In genomic region chr10:112105785-112106184, GRCm38 (mm10) we compare ENCODE assay signal across 10 mouse cellular contexts. TPM values are rescaled to one million over a fixed set of nuclear protein-coding genes. Genes with fewer than 3 reads are reported as not detected.
DNase-seq lines count a peak whose midpoint lies in the region; ATAC-seq and TF ChIP-seq lines count a peak whose summit lies in the region.
"Not testable (repeated sequence)": the region's sequence is repeated elsewhere in the genome, so short reads cannot be mapped to it uniquely, and the experiment has no call there.
"Had no signal": no experiment of that assay in that cellular context is flagged by ENCODE, and none has a peak within 500 bp of the region (broad histone marks: within the 10 kb centered on the region; RNA-seq: fewer than 3 reads in every experiment).

No protein-coding gene starts in this region.

- not testable (repeated sequence) for H3K36me3 ChIP-seq in kidney, postnatal 0 days (ENCODE audit: insufficient read depth, low read length); limb, embryonic 10.5 days; midbrain, postnatal 0 days (ENCODE audit: insufficient read depth, low read length)

- not testable (repeated sequence) for H3K9ac ChIP-seq in kidney, postnatal 0 days (ENCODE audit: low read depth, low read length); midbrain, postnatal 0 days (replicated peaks; ENCODE audit: low read length, poor library complexity, severe bottlenecking)

- not testable (repeated sequence) for H3K4me2 ChIP-seq in kidney, postnatal 0 days (ENCODE audit: low read length); midbrain, postnatal 0 days (ENCODE audit: low read depth, low read length, poor library complexity, severe bottlenecking)

- DNase-seq in A20 (ENCODE audit: low read depth, low spot score), result peak; percentile 60
- peak; percentile 16 for DNase-seq in adrenal gland, adult 2 months
- DNase-seq in embryo, embryonic 10 days (ENCODE audit: low spot score), result peak; percentile 75
- peak; percentile 18 for DNase-seq in gastrocnemius, postnatal 14 days
- peak; percentile 22 for DNase-seq in kidney, postnatal 0 days (ENCODE audit: low spot score)
- DNase-seq in limb, embryonic 10.5 days (ENCODE audit: low spot score), result peak; percentile 67
- DNase-seq in midbrain, postnatal 0 days (ENCODE audit: low spot score), result peak; percentile 3
- DNase-seq in spleen, postnatal 4 days (ENCODE audit: low spot score in 2 of 2), result peak; percentile 25 to 78

- intact Hi-C loops in gastrocnemius, postnatal 14 days (cut with DNase I; ENCODE audit: low total_unique reads), result loop anchor here (2.0 kb wide), 1 partner anchor 127 kb away; no protein-coding TSS in a partner anchor

- ATAC-seq in kidney, postnatal 0 days (replicated peaks; ENCODE audit: low FRiP score, low read depth); midbrain, postnatal 0 days (ENCODE audit: low FRiP score): not testable (repeated sequence)

- not testable (repeated sequence) for H3K9me3 ChIP-seq in kidney, postnatal 0 days (replicated peaks; ENCODE audit: low read length); limb, embryonic 10.5 days (replicated peaks); midbrain, postnatal 0 days (ENCODE audit: low read length)

- H3K27me3 ChIP-seq in kidney, postnatal 0 days (ENCODE audit: insufficient read depth, low read length); limb, embryonic 10.5 days (ENCODE audit: low read depth, poor library complexity, severe bottlenecking); midbrain, postnatal 0 days (ENCODE audit: insufficient read depth, low read length): not testable (repeated sequence)

- not testable (repeated sequence) for H3K4me3 ChIP-seq in kidney, postnatal 0 days (replicated peaks; ENCODE audit: low read depth, low read length); limb, embryonic 10.5 days; midbrain, postnatal 0 days (ENCODE audit: low read depth, low read length)

- 5% methylated on average over 5 of the region's 5 CpGs for WGBS in kidney, postnatal 0 days
- 7% methylated on average over 5 of the region's 5 CpGs for WGBS in limb, embryonic 10.5 days
- 9% methylated on average over 5 of the region's 5 CpGs for WGBS in midbrain, postnatal 0 days

- not testable (repeated sequence) for H3K4me1 ChIP-seq in kidney, postnatal 0 days (replicated peaks; ENCODE audit: insufficient read depth, low read length); limb, embryonic 10.5 days; midbrain, postnatal 0 days (ENCODE audit: insufficient read depth, low read length)

- not testable (repeated sequence) for H3K27ac ChIP-seq in kidney, postnatal 0 days; limb, embryonic 10.5 days; midbrain, postnatal 0 days (ENCODE audit: low read depth, low read length)

- peak; percentile 73 for TF ChIP-seq CTCF in kidney, postnatal 0 days (IDR thresholded peaks at IDR 0.05; ENCODE audit: low read depth)
- peak; percentile 64 for TF ChIP-seq CTCF in midbrain, postnatal 0 days (IDR thresholded peaks at IDR 0.05)

RNA-seq across cellular contexts. Expression of gene Glipr1l2, which starts 22.6 kb away (rescaled TPM):
- total RNA-seq in adrenal gland, adult 2 months (2021), result not detected
- polyA plus RNA-seq in adrenal gland, adult 2 months (2012; rRNA removed), result not detected in 2 replicates
- total RNA-seq in gastrocnemius, postnatal 14 days (2021), result not detected
- polyA plus RNA-seq in kidney, postnatal 0 days (2015; fragmentation: Nextera tagmentation; extraction: Ambion mirVana), result not detected in 2 replicates
- not detected in 2 replicates for polyA plus RNA-seq in limb, embryonic 10.5 days (2016; fragmentation: Nextera tagmentation; extraction: Ambion mirVana)
- total RNA-seq in midbrain, postnatal 0 days (2014; rRNA removed), result not detected in 2 replicates
- polyA plus RNA-seq in midbrain, postnatal 0 days (2015; fragmentation: Nextera tagmentation; extraction: Ambion mirVana), result not detected in 2 replicates
- polyA plus RNA-seq: gonadal fat pad, adult 2 months; limb, embryonic 15.5 days had no signal

RNA-seq across cellular contexts. Expression of gene Glipr1l1, which starts 45.8 kb away (rescaled TPM):
- not detected for total RNA-seq in adrenal gland, adult 2 months (2021)
- not detected in 2 replicates for polyA plus RNA-seq in adrenal gland, adult 2 months (2012; rRNA removed)
- not detected for total RNA-seq in gastrocnemius, postnatal 14 days (2021)
- polyA plus RNA-seq in kidney, postnatal 0 days (2015; fragmentation: Nextera tagmentation; extraction: Ambion mirVana), result not detected in 2 replicates
- polyA plus RNA-seq in limb, embryonic 10.5 days (2016; fragmentation: Nextera tagmentation; extraction: Ambion mirVana), result not detected in 2 replicates
- total RNA-seq in midbrain, postnatal 0 days (2014; rRNA removed), result 0.77 TPM in 1 of 2 replicates, not detected in the other
- polyA plus RNA-seq in midbrain, postnatal 0 days (2015; fragmentation: Nextera tagmentation; extraction: Ambion mirVana), result 0.17 TPM in 1 of 2 replicates, not detected in the other
- polyA plus RNA-seq: gonadal fat pad, adult 2 months; limb, embryonic 15.5 days had no signal

RNA-seq across cellular contexts. Expression of gene Glipr1l3, which starts 54.3 kb away (rescaled TPM):
- not detected for total RNA-seq in adrenal gland, adult 2 months (2021)
- not detected in 2 replicates for polyA plus RNA-seq in adrenal gland, adult 2 months (2012; rRNA removed)
- not detected for total RNA-seq in gastrocnemius, postnatal 14 days (2021)
- not detected in 2 replicates for polyA plus RNA-seq in kidney, postnatal 0 days (2015; fragmentation: Nextera tagmentation; extraction: Ambion mirVana)
- polyA plus RNA-seq in limb, embryonic 10.5 days (2016; fragmentation: Nextera tagmentation; extraction: Ambion mirVana), result not detected in 2 replicates
- 0.61 and 1.6 TPM in 2 replicates for total RNA-seq in midbrain, postnatal 0 days (2014; rRNA removed)
- polyA plus RNA-seq in midbrain, postnatal 0 days (2015; fragmentation: Nextera tagmentation; extraction: Ambion mirVana), result 0.58 and 0.59 TPM in 2 replicates
- polyA plus RNA-seq: gonadal fat pad, adult 2 months; limb, embryonic 15.5 days had no signal

RNA-seq across cellular contexts. Expression of gene Caps2, which starts 57.6 kb away (rescaled TPM):
- total RNA-seq in adrenal gland, adult 2 months (2021), result not detected
- not detected in 2 replicates for polyA plus RNA-seq in adrenal gland, adult 2 months (2012; rRNA removed)
- not detected for total RNA-seq in gastrocnemius, postnatal 14 days (2021)
- polyA plus RNA-seq in kidney, postnatal 0 days (2015; fragmentation: Nextera tagmentation; extraction: Ambion mirVana), result 0.98 and 1.0 TPM in 2 replicates
- polyA plus RNA-seq in limb, embryonic 10.5 days (2016; fragmentation: Nextera tagmentation; extraction: Ambion mirVana), result 0.64 and 0.88 TPM in 2 replicates
- 0.61 and 0.93 TPM in 2 replicates for total RNA-seq in midbrain, postnatal 0 days (2014; rRNA removed)
- polyA plus RNA-seq in midbrain, postnatal 0 days (2015; fragmentation: Nextera tagmentation; extraction: Ambion mirVana), result 0.43 and 0.52 TPM in 2 replicates

Comparison
In these comparisons a context has a peak if more than half of its experiments do, and no peak if none do; other contexts are left out.
1. DNase-seq: peak in every context shown above with its lines; median percentile 75 in embryo, embryonic 10 days; 67 in limb, embryonic 10.5 days; 60 in A20; 52 in spleen, postnatal 4 days; 22 in kidney, postnatal 0 days; 18 in gastrocnemius, postnatal 14 days; 16 in adrenal gland, adult 2 months; 3 in midbrain, postnatal 0 days.